Mouse (Mus musculus) myocyte (in vitro differentiated cells): ENCODE measurements around the gene Sin3b.

Experiments used
- CEBPB ChIP-seq: IDR thresholded peaks from 2 replicates; pipeline ENCODE4 v1.6.1; 2011; ENCODE audit warnings: mild to moderate bottlenecking, moderate library complexity; ENCODE audit not compliant: poor library complexity, insufficient read depth, severe bottlenecking
- E2F4 ChIP-seq: IDR thresholded peaks from one replicate; pipeline ENCODE4 v1.6.1; 2011; ENCODE audit warnings: mild to moderate bottlenecking, control low read depth, moderate library complexity; ENCODE audit not compliant: insufficient read depth
- MAX ChIP-seq: IDR thresholded peaks from one replicate; pipeline ENCODE4 v1.6.1; 2011; ENCODE audit warnings: low read depth, mild to moderate bottlenecking, control low read depth
- MYOD1 ChIP-seq, 3 experiments: IDR thresholded peaks; one replicate each; pipeline ENCODE4 v1.6.1; 2011; ENCODE audit warnings: control low read depth in 2 of 3, low read depth in 2 of 3, mild to moderate bottlenecking in 2 of 3, moderate library complexity in 1 of 3; ENCODE audit not compliant: insufficient read length in 2 of 3, control insufficient read depth in 1 of 3
- MYOG ChIP-seq, 3 experiments: IDR thresholded peaks; one replicate each; pipeline ENCODE4 v1.6.1; 2011; ENCODE audit warnings: control low read depth in 2 of 3, low read depth in 2 of 3, mild to moderate bottlenecking in 2 of 3; ENCODE audit not compliant: insufficient read length in 2 of 3, control insufficient read depth in 1 of 3, insufficient read depth in 1 of 3
- POLR2A ChIP-seq: IDR thresholded peaks from one replicate; pipeline ENCODE4 v1.6.1; 2011; ENCODE audit warnings: low read depth, mild to moderate bottlenecking, control low read depth, moderate library complexity; ENCODE audit not compliant: insufficient read length
- POLR2AphosphoS2 ChIP-seq: IDR thresholded peaks from one replicate; pipeline ENCODE4 v1.6.1; 2011; ENCODE audit warnings: low read depth, control low read depth; ENCODE audit not compliant: insufficient read length
- REST ChIP-seq: IDR thresholded peaks from one replicate; pipeline ENCODE4 v1.6.1; 2011; ENCODE audit warnings: mild to moderate bottlenecking, control low read depth, moderate library complexity; ENCODE audit not compliant: insufficient read depth, insufficient read length
- TCF12 ChIP-seq: IDR thresholded peaks from one replicate; pipeline ENCODE4 v1.6.1; 2011; ENCODE audit warnings: mild to moderate bottlenecking, control low read depth; ENCODE audit not compliant: poor library complexity, insufficient read depth, severe bottlenecking
- TCF3 ChIP-seq: IDR thresholded peaks from one replicate; pipeline ENCODE4 v1.6.1; 2011; ENCODE audit warnings: low read depth, control low read depth; ENCODE audit not compliant: insufficient read length
- USF1 ChIP-seq: IDR thresholded peaks from one replicate; pipeline ENCODE4 v1.6.1; 2011; ENCODE audit warnings: low read depth, mild to moderate bottlenecking, control low read depth, moderate library complexity

- TF ChIP-seq POLR2A (no peak), MYOG (IDR thresholded peaks at IDR 0.05; ENCODE audit: control insufficient read depth in 1 of 3, insufficient read depth in 1 of 3, insufficient read length in 2 of 3, low read depth in 2 of 3) (no peak), REST (no peak), E2F4 (no peak), MAX (no peak), USF1 (no peak), TCF12 (no peak), POLR2AphosphoS2 (no peak), MYOD1 (IDR thresholded peaks at IDR 0.05; ENCODE audit: control insufficient read depth in 1 of 3, insufficient read length in 2 of 3, low read depth in 2 of 3) (no peak), CEBPB (no peak), TCF3 (no peak)
These were observed 32.9 kb downstream of the Sin3b start for GRCm38 (mm10) chr8:72756031-72756430.
